Mouse (Mus musculus) thymus, postnatal 25 days (tissue): Measurements from ENCODE around the gene Sap30.

Experiments used
- DNase-seq: peaks from one replicate; pipeline ENCODE4 v3.0.0; 2022

Sap30 gene

DNA sequence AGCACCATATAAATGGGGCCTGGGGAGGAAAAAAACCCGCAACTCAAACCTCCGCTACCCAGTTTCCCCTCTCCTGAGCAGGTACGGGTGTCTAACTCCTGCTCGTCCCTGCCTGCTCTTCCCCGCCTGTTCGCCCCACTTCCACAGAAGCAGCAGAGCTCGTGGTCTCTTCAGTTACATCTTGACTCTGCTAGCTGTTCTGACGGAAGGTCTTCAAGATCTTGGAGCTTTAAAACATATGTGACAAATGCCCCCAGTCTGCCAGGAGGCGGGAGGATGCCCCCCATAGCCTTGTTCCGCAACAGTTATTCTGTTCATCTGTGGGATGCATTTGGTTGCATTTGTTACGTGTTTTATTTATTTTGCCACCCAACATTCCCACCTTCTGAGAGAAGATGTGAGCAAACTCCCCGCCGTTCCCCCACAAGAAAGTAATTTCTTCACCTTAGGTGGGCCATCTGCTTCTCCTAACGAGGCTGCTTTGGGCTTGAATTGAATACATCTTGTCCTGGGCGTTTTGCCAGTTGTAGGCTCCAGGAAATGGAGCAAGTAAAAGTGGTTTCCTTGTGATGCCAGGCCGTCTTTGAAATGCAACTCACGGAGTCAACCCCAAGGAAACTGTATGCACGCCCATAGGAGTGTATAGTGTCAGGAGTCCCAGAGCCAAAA lies 51.8 kb downstream of the Sap30 start:
- no peak for DNase-seq

DNA sequence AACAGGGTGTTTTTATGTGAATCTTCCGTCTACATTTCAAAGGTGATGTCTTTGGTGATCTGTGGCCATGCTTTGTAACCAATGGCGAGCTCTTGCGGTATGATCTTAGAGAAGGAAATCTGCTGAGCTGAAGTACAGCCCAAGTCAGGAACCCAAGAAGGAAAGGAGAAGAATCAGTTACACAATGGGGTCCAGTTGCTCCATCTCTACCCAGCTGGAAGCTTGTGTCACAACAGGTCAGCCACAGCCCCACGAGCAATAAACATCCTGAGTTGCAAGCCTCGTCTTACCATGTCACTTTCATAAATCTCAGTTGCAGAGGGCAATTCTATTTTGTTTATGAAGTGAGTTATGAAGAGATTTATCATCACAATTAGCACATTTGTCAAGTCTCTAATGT lies 54.9 kb downstream of the Sap30 start:
- DNase-seq, result no peak
